Mouse (Mus musculus): Measurements from ENCODE around the gene Odr4. TPM values are rescaled to one million over a fixed set of nuclear protein-coding genes. Genes with fewer than 3 reads are reported as not detected.

Gene Odr4
- polyA plus RNA-seq (2014; fragmentation: Nextera tagmentation; extraction: Ambion mirVana), result 40.8 and 46.0 TPM in 2 replicates

- H3K9ac ChIP-seq (ENCODE audit: low read depth, low read length), result peak within 1 kb of the TSS; percentile 83
- H3K4me1 ChIP-seq (ENCODE audit: control insufficient read depth, insufficient read depth, low read length), result peaks cover 7% of the 10 kb centered on the region; the same call in 1 of the 2 replicates
- peak; percentile 98 for ATAC-seq (ENCODE audit: low read depth)
- no peaks in the 10 kb centered on the region for H3K9me3 ChIP-seq (ENCODE audit: control insufficient read depth, low read length)
- H3K27me3 ChIP-seq (replicated peaks; ENCODE audit: control insufficient read depth, insufficient read depth, low read length), result no peaks in the 10 kb centered on the region
- peak within 1 kb of the TSS; percentile 72 for H3K4me2 ChIP-seq (ENCODE audit: low read depth, low read length)
- peaks cover 47% of the 10 kb centered on the region for H3K36me3 ChIP-seq (ENCODE audit: control insufficient read depth, insufficient read depth, low read length)
- under 1% methylated on average over 56 of the region's 76 CpGs for WGBS
- peak; percentile 99 for DNase-seq (ENCODE audit: low spot score)
- H3K27ac ChIP-seq (replicated peaks; ENCODE audit: low read depth, low read length), result peak within 1 kb of the TSS; percentile 94
- H3K4me3 ChIP-seq (ENCODE audit: low read depth, low read length), result peak within 1 kb of the TSS; percentile 83
These were observed at the start of gene Odr4, which contains the start of gene Tpr for GRCm38 (mm10) chr1:150392638-150393487. Odr4 (minus strand) TSS chr1:150393080. Tpr (plus strand) TSS chr1:150392838.

GRCm38 (mm10) chr1:150441731-150442130 lies 48.9 kb upstream of the Odr4 start:
- no peak overlapping the region for H3K27ac ChIP-seq (replicated peaks; ENCODE audit: low read depth, low read length)
- no peaks in the 10 kb centered on the region for H3K27me3 ChIP-seq (replicated peaks; ENCODE audit: control insufficient read depth, insufficient read depth, low read length)
- peaks cover 86% of the 10 kb centered on the region for H3K36me3 ChIP-seq (ENCODE audit: control insufficient read depth, insufficient read depth, low read length)
- no peaks in the 10 kb centered on the region for H3K9me3 ChIP-seq (ENCODE audit: control insufficient read depth, low read length)
- H3K9ac ChIP-seq (ENCODE audit: low read depth, low read length), result no peak overlapping the region
- WGBS, result 67% methylated on average over 4 of the region's 4 CpGs
- no peak overlapping the region for H3K4me3 ChIP-seq (ENCODE audit: low read depth, low read length)
- ATAC-seq (ENCODE audit: low read depth), result no peak
- H3K4me2 ChIP-seq (ENCODE audit: low read depth, low read length), result no peak overlapping the region
- no peak for DNase-seq (ENCODE audit: low spot score)
- H3K4me1 ChIP-seq (ENCODE audit: control insufficient read depth, insufficient read depth, low read length), result no peaks in the 10 kb centered on the region

GRCm38 (mm10) chr1:150438641-150439040 lies 45.8 kb upstream of the Odr4 start:
- Histone ChIP-seq H3K4me2 (ENCODE audit: low read depth, low read length) (no peak overlapping the region), H3K36me3 (ENCODE audit: control insufficient read depth, insufficient read depth, low read length) (peaks cover 86% of the 10 kb centered on the region), H3K4me1 (ENCODE audit: control insufficient read depth, insufficient read depth, low read length) (no peaks in the 10 kb centered on the region), H3K9ac (ENCODE audit: low read depth, low read length) (no peak overlapping the region), H3K27me3 (replicated peaks; ENCODE audit: control insufficient read depth, insufficient read depth, low read length) (no peaks in the 10 kb centered on the region), H3K9me3 (ENCODE audit: control insufficient read depth, low read length) (no peaks in the 10 kb centered on the region), H3K4me3 (ENCODE audit: low read depth, low read length) (no peak overlapping the region), H3K27ac (replicated peaks; ENCODE audit: low read depth, low read length) (no peak overlapping the region)
- 89% methylated on average over 3 of the region's 3 CpGs for WGBS
- ATAC-seq (ENCODE audit: low read depth), result no peak
- DNase-seq (ENCODE audit: low spot score), result no peak

GRCm38 (mm10) chr1:150426216-150426615 lies 33.3 kb upstream of the Odr4 start:
- H3K4me1 ChIP-seq (ENCODE audit: control insufficient read depth, insufficient read depth, low read length), result no peaks in the 10 kb centered on the region
- no peaks in the 10 kb centered on the region for H3K27me3 ChIP-seq (replicated peaks; ENCODE audit: control insufficient read depth, insufficient read depth, low read length)
- no peak overlapping the region for H3K4me3 ChIP-seq (ENCODE audit: low read depth, low read length)
- no peak overlapping the region for H3K9ac ChIP-seq (ENCODE audit: low read depth, low read length)
- H3K36me3 ChIP-seq (ENCODE audit: control insufficient read depth, insufficient read depth, low read length), result peaks cover 90% of the 10 kb centered on the region
- no peaks in the 10 kb centered on the region for H3K9me3 ChIP-seq (ENCODE audit: control insufficient read depth, low read length)
- DNase-seq (ENCODE audit: low spot score), result no peak
- no peak overlapping the region for H3K4me2 ChIP-seq (ENCODE audit: low read depth, low read length)
- no peak overlapping the region for H3K27ac ChIP-seq (replicated peaks; ENCODE audit: low read depth, low read length)
- 65% methylated on average over 3 of the region's 3 CpGs for WGBS
- ATAC-seq (ENCODE audit: low read depth), result no peak

GRCm38 (mm10) chr1:150425665-150426064 lies 32.8 kb upstream of the Odr4 start:
- Histone ChIP-seq H3K4me2 (ENCODE audit: low read depth, low read length) (no peak overlapping the region), H3K9me3 (ENCODE audit: control insufficient read depth, low read length) (no peaks in the 10 kb centered on the region), H3K9ac (ENCODE audit: low read depth, low read length) (no peak overlapping the region), H3K4me1 (ENCODE audit: control insufficient read depth, insufficient read depth, low read length) (no peaks in the 10 kb centered on the region), H3K27ac (replicated peaks; ENCODE audit: low read depth, low read length) (no peak overlapping the region), H3K36me3 (ENCODE audit: control insufficient read depth, insufficient read depth, low read length) (peaks cover 87% of the 10 kb centered on the region), H3K27me3 (replicated peaks; ENCODE audit: control insufficient read depth, insufficient read depth, low read length) (no peaks in the 10 kb centered on the region), H3K4me3 (ENCODE audit: low read depth, low read length) (no peak overlapping the region)
- WGBS, result 83% methylated on average over 9 of the region's 9 CpGs
- no peak for ATAC-seq (ENCODE audit: low read depth)
- peak; percentile 4 for DNase-seq (ENCODE audit: low spot score)

GRCm38 (mm10) chr1:150418426-150418825 lies 25.5 kb upstream of the Odr4 start:
- no peak for DNase-seq (ENCODE audit: low spot score)
- Histone ChIP-seq H3K4me3 (ENCODE audit: low read depth, low read length) (no peak overlapping the region), H3K4me2 (ENCODE audit: low read depth, low read length) (no peak overlapping the region), H3K36me3 (ENCODE audit: control insufficient read depth, insufficient read depth, low read length) (peaks cover 85% of the 10 kb centered on the region), H3K9me3 (ENCODE audit: control insufficient read depth, low read length) (no peaks in the 10 kb centered on the region), H3K27me3 (replicated peaks; ENCODE audit: control insufficient read depth, insufficient read depth, low read length) (no peaks in the 10 kb centered on the region), H3K9ac (ENCODE audit: low read depth, low read length) (no peak overlapping the region), H3K27ac (replicated peaks; ENCODE audit: low read depth, low read length) (no peak overlapping the region), H3K4me1 (ENCODE audit: control insufficient read depth, insufficient read depth, low read length) (no peaks in the 10 kb centered on the region)
- no peak for ATAC-seq (ENCODE audit: low read depth)
- 98% methylated on average over 4 of the region's 4 CpGs for WGBS

GRCm38 (mm10) chr1:150416006-150416405 lies 23.1 kb upstream of the Odr4 start:
- Histone ChIP-seq H3K4me1 (ENCODE audit: control insufficient read depth, insufficient read depth, low read length) (no peaks in the 10 kb centered on the region), H3K4me2 (ENCODE audit: low read depth, low read length) (no peak overlapping the region), H3K36me3 (ENCODE audit: control insufficient read depth, insufficient read depth, low read length) (peaks cover 85% of the 10 kb centered on the region), H3K9ac (ENCODE audit: low read depth, low read length) (no peak overlapping the region), H3K4me3 (ENCODE audit: low read depth, low read length) (no peak overlapping the region), H3K27ac (replicated peaks; ENCODE audit: low read depth, low read length) (no peak overlapping the region), H3K9me3 (ENCODE audit: control insufficient read depth, low read length) (no peaks in the 10 kb centered on the region), H3K27me3 (replicated peaks; ENCODE audit: control insufficient read depth, insufficient read depth, low read length) (no peaks in the 10 kb centered on the region)
- WGBS, result 92% methylated on average over 3 of the region's 3 CpGs
- DNase-seq (ENCODE audit: low spot score) (no peak), ATAC-seq (ENCODE audit: low read depth) (no peak)

GRCm38 (mm10) chr1:150409996-150410395 lies 17.1 kb upstream of the Odr4 start:
- no peak overlapping the region for H3K4me2 ChIP-seq (ENCODE audit: low read depth, low read length)
- ATAC-seq (ENCODE audit: low read depth) (no peak), DNase-seq (ENCODE audit: low spot score) (no peak)
- no peak overlapping the region for H3K4me3 ChIP-seq (ENCODE audit: low read depth, low read length)
- no peaks in the 10 kb centered on the region for H3K4me1 ChIP-seq (ENCODE audit: control insufficient read depth, insufficient read depth, low read length)
- H3K9me3 ChIP-seq (ENCODE audit: control insufficient read depth, low read length), result no peaks in the 10 kb centered on the region
- WGBS, result 97% methylated on average over 6 of the region's 6 CpGs
- H3K36me3 ChIP-seq (ENCODE audit: control insufficient read depth, insufficient read depth, low read length), result peaks cover 90% of the 10 kb centered on the region
- no peak overlapping the region for H3K27ac ChIP-seq (replicated peaks; ENCODE audit: low read depth, low read length)
- H3K27me3 ChIP-seq (replicated peaks; ENCODE audit: control insufficient read depth, insufficient read depth, low read length), result no peaks in the 10 kb centered on the region
- no peak overlapping the region for H3K9ac ChIP-seq (ENCODE audit: low read depth, low read length)

GRCm38 (mm10) chr1:150407285-150407684 lies 14.4 kb upstream of the Odr4 start:
- ATAC-seq (ENCODE audit: low read depth) (no peak), DNase-seq (ENCODE audit: low spot score) (no peak)
- whole genome bisulfite sequencing, result 90% methylated on average over 9 of the region's 9 CpGs
- no peaks in the 10 kb centered on the region for H3K27me3 ChIP-seq (replicated peaks; ENCODE audit: control insufficient read depth, insufficient read depth, low read length)
- H3K4me2 ChIP-seq (ENCODE audit: low read depth, low read length), result no peak overlapping the region
- no peak overlapping the region for H3K27ac ChIP-seq (replicated peaks; ENCODE audit: low read depth, low read length)
- no peak overlapping the region for H3K4me3 ChIP-seq (ENCODE audit: low read depth, low read length)
- peaks cover 86% of the 10 kb centered on the region for H3K36me3 ChIP-seq (ENCODE audit: control insufficient read depth, insufficient read depth, low read length)
- no peaks in the 10 kb centered on the region for H3K4me1 ChIP-seq (ENCODE audit: control insufficient read depth, insufficient read depth, low read length)
- H3K9ac ChIP-seq (ENCODE audit: low read depth, low read length), result no peak overlapping the region
- H3K9me3 ChIP-seq (ENCODE audit: control insufficient read depth, low read length), result no peaks in the 10 kb centered on the region
